Mouse (Mus musculus) liver, embryonic 14.5 days (tissue): ENCODE results near the gene Themis. TPM values are rescaled to one million over a fixed set of nuclear protein-coding genes. Genes with fewer than 3 reads are reported as not detected.

Source experiments
- ATAC-seq: fragments of 200-750 bp; cut with Nextera tagmentation; 2 replicates; pipeline ENCODE4 v1.8.0; 2017; ENCODE audit warnings: moderate number of reproducible peaks, mild to moderate bottlenecking, moderate library complexity; ENCODE audit not compliant: insufficient read depth
- DNase-seq, 3 experiments: peaks; one replicate each; pipeline ENCODE4 v3.0.0-alpha.2; 2012 to 2013; ENCODE audit warnings: low read depth in 3 of 3, low spot score in 3 of 3
- H3K27ac ChIP-seq: fragments of 300-500 bp; sonication (generic); 2 replicates; pipeline ENCODE4 v1.5.1; 2014; ENCODE audit warnings: moderate library complexity, mild to moderate bottlenecking, control low read depth, inconsistent platforms
- H3K27me3 ChIP-seq: fragments of 300-500 bp; sonication (generic); 2 replicates; pipeline ENCODE4 v1.6.1; 2014; ENCODE audit warnings: mild to moderate bottlenecking, low read length, moderate library complexity; ENCODE audit not compliant: control insufficient read depth, insufficient read depth
- H3K36me3 ChIP-seq: fragments of 300-500 bp; sonication (generic); replicated peaks from 2 replicates; pipeline ENCODE4 v1.6.1; 2014; ENCODE audit warnings: low read depth; ENCODE audit not compliant: control insufficient read depth, insufficient read depth
- H3K4me1 ChIP-seq, 2 experiments: fragments of 200-500 bp in 1 of 2; fragments of 300-500 bp in 1 of 2; sonication (generic) in 1 of 2; replicated peaks; 2 replicates each; pipeline ENCODE4 v1.6.1; 2012 to 2014; ENCODE audit warnings: antibody characterized with exemption in 1 of 2, inconsistent platforms in 1 of 2, low read length in 1 of 2; ENCODE audit not compliant: control insufficient read depth in 2 of 2, insufficient read depth in 2 of 2
- H3K4me2 ChIP-seq: fragments of 300-500 bp; sonication (generic); 2 replicates; pipeline ENCODE4 v1.6.1; 2014; ENCODE audit warnings: low read depth, mild to moderate bottlenecking, control low read depth, moderate library complexity
- H3K4me3 ChIP-seq, 2 experiments: fragments of 200-500 bp in 1 of 2; fragments of 300-500 bp in 1 of 2; sonication (generic) in 1 of 2; 2 replicates each; pipeline ENCODE4 v1.5.1; 2012 to 2014; ENCODE audit warnings: low read depth in 2 of 2, low read length in 2 of 2, mild to moderate bottlenecking in 2 of 2, control low read depth in 1 of 2, inconsistent platforms in 1 of 2, moderate library complexity in 1 of 2; ENCODE audit not compliant: insufficient read depth in 1 of 2
- H3K9ac ChIP-seq: fragments of 300-500 bp; sonication (generic); replicated peaks from 2 replicates; pipeline ENCODE4 v1.6.1; 2014; ENCODE audit warnings: mild to moderate bottlenecking, control low read depth, moderate library complexity
- H3K9me3 ChIP-seq: fragments of 300-500 bp; sonication (generic); 2 replicates; pipeline ENCODE4 v1.6.1; 2016; ENCODE audit warnings: low read length, mixed read lengths; ENCODE audit not compliant: control insufficient read depth
- CTCF ChIP-seq: IDR thresholded peaks from 2 replicates; pipeline ENCODE4 v1.5.1; 2016; ENCODE audit warnings: antibody characterized with exemption, low read depth, control low read depth
- EP300 ChIP-seq: IDR thresholded peaks from 2 replicates; pipeline ENCODE4 v1.6.1; 2016; ENCODE audit warnings: antibody characterized with exemption, low read depth
- WGBS: fragments of 180-500 bp; shearing (Covaris S2); extraction: QIAGEN DNeasy Blood & Tissue Kit; methylation state at CpG from one replicate; pipeline ENCODE4 v1.1.7; 2014; ENCODE audit not compliant: insufficient replicate concordance; 5-methylcytosine and 5-hydroxymethylcytosine counted together
- polyA plus RNA-seq, 2 experiments: library from polyadenylated mRNA; depleted of rRNA in 1 of 2; stranded (reverse) in 1 of 2; unstranded in 1 of 2; fragments of >200 nt; fragmentation: Nextera tagmentation in 1 of 2; extraction: Ambion mirVana in 1 of 2; gene quantifications; 2 replicates each; pipeline versions ENCODE4 v1.2.1 to v1.2.3; 2012 to 2014

The Themis gene
- polyA plus RNA-seq, 2 experiments: 0.05 TPM; not detected in 1

GRCm38 (mm10) chr10:28812571-28812936 lies 144.4 kb downstream of the Themis start:
- no peak overlapping the region for H3K4me2 ChIP-seq
- no peaks in the 10 kb centered on the region for H3K9me3 ChIP-seq
- ATAC-seq: no peak
- H3K27me3 ChIP-seq: no peaks in the 10 kb centered on the region
- H3K9ac ChIP-seq: no peak overlapping the region
- no peak overlapping the region for H3K4me3 ChIP-seq
- no peak overlapping the region for H3K27ac ChIP-seq
- H3K4me1 ChIP-seq: no peaks in the 10 kb centered on the region
- no peak for DNase-seq
- TF ChIP-seq CTCF: no peak
- no peak for TF ChIP-seq EP300
- no peaks in the 10 kb centered on the region for H3K36me3 ChIP-seq

- DNase-seq (no peak), ATAC-seq (no peak)
- TF ChIP-seq EP300 (no peak), CTCF (no peak)
- 61% methylated on average over 4 of the region's 4 CpGs for WGBS
- Histone ChIP-seq H3K4me1 (no peaks in the 10 kb centered on the region), H3K4me3 (no peak overlapping the region), H3K9ac (no peak overlapping the region), H3K4me2 (no peak overlapping the region), H3K9me3 (no peaks in the 10 kb centered on the region), H3K27me3 (no peaks in the 10 kb centered on the region), H3K27ac (no peak overlapping the region), H3K36me3 (no peaks in the 10 kb centered on the region)
These were observed 148.0 kb downstream of the Themis start for GRCm38 (mm10) chr10:28816160-28816559.

GRCm38 (mm10) chr10:28822320-28822719 lies 154.2 kb downstream of the Themis start:
- TF ChIP-seq EP300: no peak
- no peak for TF ChIP-seq CTCF
- WGBS: 67% methylated on average over 3 of the region's 3 CpGs
- no peak for DNase-seq

GRCm38 (mm10) chr10:28842605-28843004 lies 174.4 kb downstream of the Themis start:
- H3K27me3 ChIP-seq: no peaks in the 10 kb centered on the region
- no peak overlapping the region for H3K4me2 ChIP-seq
- WGBS: 33% methylated on average over 2 of the region's 2 CpGs
- no peak for ATAC-seq
- no peaks in the 10 kb centered on the region for H3K36me3 ChIP-seq
- no peak overlapping the region for H3K4me3 ChIP-seq
- H3K27ac ChIP-seq: no peak overlapping the region
- TF ChIP-seq EP300 (no peak), CTCF (no peak)
- DNase-seq: no peak
- H3K9me3 ChIP-seq: no peaks in the 10 kb centered on the region
- H3K9ac ChIP-seq: no peak overlapping the region
- no peaks in the 10 kb centered on the region for H3K4me1 ChIP-seq

More at GRCm38 (mm10) chr10:28822320-28822719, 154.2 kb downstream of the Themis start:
- no peaks in the 10 kb centered on the region for H3K36me3 ChIP-seq
- H3K27me3 ChIP-seq: no peaks in the 10 kb centered on the region
- no peak overlapping the region for H3K4me2 ChIP-seq
- H3K9ac ChIP-seq: no peak overlapping the region
- H3K4me1 ChIP-seq: no peaks in the 10 kb centered on the region
- ATAC-seq: no peak
- no peak overlapping the region for H3K27ac ChIP-seq
- H3K4me3 ChIP-seq: no peak overlapping the region
- no peaks in the 10 kb centered on the region for H3K9me3 ChIP-seq

GRCm38 (mm10) chr10:28843755-28844717 lies 175.9 kb downstream of the Themis start:
- peak in 2 of 3 experiments; percentile 3 to 9 for DNase-seq
- TF ChIP-seq EP300: no peak
- peak; percentile 77 for TF ChIP-seq CTCF
- Histone ChIP-seq H3K4me1 (no peaks in the 10 kb centered on the region), H3K27me3 (no peaks in the 10 kb centered on the region), H3K27ac (no peak overlapping the region), H3K9me3 (no peaks in the 10 kb centered on the region), H3K4me2 (no peak overlapping the region), H3K9ac (no peak overlapping the region), H3K4me3 (no peak overlapping the region), H3K36me3 (no peaks in the 10 kb centered on the region)
- ATAC-seq: no peak
- WGBS: 20% methylated on average over 7 of the region's 7 CpGs
